Mouse (Mus musculus): ENCODE data around the gene Coro1c. TPM values are rescaled to one million over a fixed set of nuclear protein-coding genes. Genes with fewer than 3 reads are reported as not detected.

Coro1c gene
- polyA plus RNA-seq, 1 experiment from 2014 or later: 297 TPM

- Histone ChIP-seq H3K4me3 (ENCODE audit: low read depth, low read length) (no peak overlapping the region), H3K9me3 (ENCODE audit: control insufficient read depth, low read length) (no peaks in the 10 kb centered on the region), H3K27me3 (ENCODE audit: control insufficient read depth, insufficient read depth, low read length) (no peaks in the 10 kb centered on the region), H3K4me1 (ENCODE audit: control insufficient read depth, insufficient read depth, low read length) (no peaks in the 10 kb centered on the region; the same call in 1 of the 2 replicates), H3K27ac (ENCODE audit: low read depth, low read length) (no peak overlapping the region), H3K36me3 (ENCODE audit: control insufficient read depth, insufficient read depth, low read length) (no peaks in the 10 kb centered on the region), H3K4me2 (ENCODE audit: low read depth) (no peak overlapping the region), H3K9ac (ENCODE audit: low read length) (no peak overlapping the region)
- DNase-seq (ENCODE audit: low spot score) (no peak), ATAC-seq (ENCODE audit: insufficient read depth, low FRiP score, low TSS enrichment) (no peak)
- WGBS: 61% methylated on average over 7 of the region's 7 CpGs
Observed at GRCm38 (mm10) chr5:113804395-113804966, 104.1 kb downstream of the Coro1c start.

GRCm38 (mm10) chr5:113800280-113800679 is 108.3 kb downstream of the Coro1c start, which contains the start of gene Tmem119:
Gene Tmem119, minus strand, starts transcription at chr5:113800516.
- no peaks in the 10 kb centered on the region for H3K27me3 ChIP-seq (ENCODE audit: control insufficient read depth, insufficient read depth, low read length)
- H3K9ac ChIP-seq (ENCODE audit: low read length): peak within 1 kb of the TSS; percentile 37; the same call in 1 of the 2 replicates
- 2% methylated on average over 11 of the region's 11 CpGs for WGBS
- H3K36me3 ChIP-seq (ENCODE audit: control insufficient read depth, insufficient read depth, low read length): no peaks in the 10 kb centered on the region
- DNase-seq (ENCODE audit: low spot score): peak; percentile 80
- peaks cover 16% of the 10 kb centered on the region for H3K4me1 ChIP-seq (ENCODE audit: control insufficient read depth, insufficient read depth, low read length)
- H3K4me2 ChIP-seq (ENCODE audit: low read depth): peak within 1 kb of the TSS; percentile 32
- peak within 1 kb of the TSS; percentile 34 for H3K4me3 ChIP-seq (ENCODE audit: low read depth, low read length)
- no peaks in the 10 kb centered on the region for H3K9me3 ChIP-seq (ENCODE audit: control insufficient read depth, low read length)
- ATAC-seq (ENCODE audit: insufficient read depth, low FRiP score, low TSS enrichment): peak; percentile 68
- peak within 1 kb of the TSS; percentile 76 for H3K27ac ChIP-seq (ENCODE audit: low read depth, low read length)

DNA sequence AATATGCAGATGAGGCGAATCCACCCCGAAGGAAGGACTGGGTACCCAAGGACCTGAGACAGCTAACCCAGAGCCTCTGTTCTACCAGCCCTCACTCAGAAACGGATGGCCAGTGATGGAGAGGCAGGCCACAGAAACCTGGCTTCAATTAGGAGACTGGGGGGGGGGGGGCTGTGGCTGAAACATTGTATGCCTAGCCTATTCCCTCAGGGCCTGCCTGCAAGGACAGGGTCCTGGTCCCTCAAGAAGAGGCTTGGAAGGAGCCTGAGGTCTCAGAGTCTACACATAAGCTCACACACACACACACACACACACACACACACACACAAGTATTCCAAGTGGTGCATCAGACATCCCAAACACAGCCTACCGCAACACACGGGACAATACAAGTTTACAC is 108.9 kb downstream of the Coro1c start:
- H3K4me1 ChIP-seq (ENCODE audit: control insufficient read depth, insufficient read depth, low read length): peaks cover 16% of the 10 kb centered on the region
- H3K36me3 ChIP-seq (ENCODE audit: control insufficient read depth, insufficient read depth, low read length): no peaks in the 10 kb centered on the region
- no peaks in the 10 kb centered on the region for H3K9me3 ChIP-seq (ENCODE audit: control insufficient read depth, low read length)
- ATAC-seq (ENCODE audit: insufficient read depth, low FRiP score, low TSS enrichment) (no peak), DNase-seq (ENCODE audit: low spot score) (no peak)
- no peaks in the 10 kb centered on the region for H3K27me3 ChIP-seq (ENCODE audit: control insufficient read depth, insufficient read depth, low read length)
- H3K9ac ChIP-seq (ENCODE audit: low read length): peak overlapping the region; percentile 37; the same call in 1 of the 2 replicates
- H3K4me3 ChIP-seq (ENCODE audit: low read depth, low read length): peak overlapping the region; percentile 34
- peak overlapping the region; percentile 76 for H3K27ac ChIP-seq (ENCODE audit: low read depth, low read length)
- WGBS: 52% methylated on average over 5 of the region's 5 CpGs
- H3K4me2 ChIP-seq (ENCODE audit: low read depth): peak overlapping the region; percentile 32

- Histone ChIP-seq H3K9me3 (ENCODE audit: control insufficient read depth, low read length) (no peaks in the 10 kb centered on the region), H3K27ac (ENCODE audit: low read depth, low read length) (no peak overlapping the region), H3K27me3 (ENCODE audit: control insufficient read depth, insufficient read depth, low read length) (no peaks in the 10 kb centered on the region), H3K36me3 (ENCODE audit: control insufficient read depth, insufficient read depth, low read length) (no peaks in the 10 kb centered on the region), H3K4me2 (ENCODE audit: low read depth) (no peak overlapping the region; the same call in none of the 2 replicates), H3K4me1 (ENCODE audit: control insufficient read depth, insufficient read depth, low read length) (peaks cover 16% of the 10 kb centered on the region), H3K9ac (ENCODE audit: low read length) (no peak overlapping the region), H3K4me3 (ENCODE audit: low read depth, low read length) (no peak overlapping the region)
- DNase-seq (ENCODE audit: low spot score) (no peak), ATAC-seq (ENCODE audit: insufficient read depth, low FRiP score, low TSS enrichment) (no peak)
- 84% methylated on average over 9 of the region's 9 CpGs for WGBS
Observed at GRCm38 (mm10) chr5:113798525-113798924, 110.0 kb downstream of the Coro1c start.

DNA sequence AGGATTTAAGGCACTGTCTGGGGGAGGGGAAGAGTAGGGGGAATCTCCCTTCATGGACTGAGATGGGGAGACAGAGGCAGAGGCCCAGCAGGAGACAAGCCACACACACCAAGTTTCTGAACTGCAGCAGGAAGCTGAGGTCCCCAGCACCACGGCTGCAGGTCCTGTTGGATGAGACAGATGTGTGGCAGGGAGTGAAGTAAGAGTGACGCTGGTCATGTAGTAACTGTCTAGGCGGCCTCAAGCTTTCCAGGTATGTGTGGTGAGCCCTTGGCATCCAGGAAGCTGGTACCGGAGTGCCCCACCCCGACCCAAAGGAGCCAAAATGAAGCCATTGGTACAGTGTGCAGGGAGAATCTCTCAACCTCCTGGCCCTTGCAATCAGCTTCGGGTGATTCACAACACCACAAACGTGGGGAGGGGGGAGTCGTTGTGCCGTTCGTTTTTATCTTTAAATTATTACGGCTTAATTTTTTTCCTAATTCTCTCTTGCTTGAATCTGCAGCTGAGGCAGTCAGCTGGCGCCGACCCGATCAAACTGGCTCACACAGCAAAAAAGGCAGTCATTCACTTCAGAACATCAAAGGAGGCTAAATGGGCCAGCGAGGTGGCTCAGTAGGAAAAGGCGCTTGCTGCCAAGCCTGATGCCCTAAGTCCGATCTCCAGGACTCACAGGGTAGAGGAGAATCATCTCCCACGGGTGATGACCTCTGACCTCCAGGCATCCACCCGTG is 111.2 kb downstream of the Coro1c start:
- peak overlapping the region; percentile 11; the same call in 1 of the 2 replicates for H3K27ac ChIP-seq (ENCODE audit: low read depth, low read length)

GRCm38 (mm10) chr5:113796401-113797148 is 112.0 kb downstream of the Coro1c start:
- ATAC-seq (ENCODE audit: insufficient read depth, low FRiP score, low TSS enrichment) (no peak), DNase-seq (ENCODE audit: low spot score) (peak; percentile 81)
- no peaks in the 10 kb centered on the region for H3K36me3 ChIP-seq (ENCODE audit: control insufficient read depth, insufficient read depth, low read length)
- H3K4me2 ChIP-seq (ENCODE audit: low read depth): peak overlapping the region; percentile 37
- 6% methylated on average over 13 of the region's 13 CpGs for WGBS
- H3K27me3 ChIP-seq (ENCODE audit: control insufficient read depth, insufficient read depth, low read length): no peaks in the 10 kb centered on the region
- H3K27ac ChIP-seq (ENCODE audit: low read depth, low read length): peak overlapping the region; percentile 58
- peak overlapping the region; percentile 20 for H3K4me3 ChIP-seq (ENCODE audit: low read depth, low read length)
- H3K9me3 ChIP-seq (ENCODE audit: control insufficient read depth, low read length): no peaks in the 10 kb centered on the region
- H3K9ac ChIP-seq (ENCODE audit: low read length): peak overlapping the region; percentile 41
- H3K4me1 ChIP-seq (ENCODE audit: control insufficient read depth, insufficient read depth, low read length): peaks cover 16% of the 10 kb centered on the region

More for the DNA sequence above, 111.2 kb downstream of the Coro1c start:
- Histone ChIP-seq H3K4me2 (ENCODE audit: low read depth) (peak overlapping the region; percentile 37), H3K9ac (ENCODE audit: low read length) (peak overlapping the region; percentile 41), H3K27me3 (ENCODE audit: control insufficient read depth, insufficient read depth, low read length) (no peaks in the 10 kb centered on the region), H3K9me3 (ENCODE audit: control insufficient read depth, low read length) (no peaks in the 10 kb centered on the region), H3K4me1 (ENCODE audit: control insufficient read depth, insufficient read depth, low read length) (peaks cover 16% of the 10 kb centered on the region), H3K4me3 (ENCODE audit: low read depth, low read length) (peak overlapping the region; percentile 20), H3K36me3 (ENCODE audit: control insufficient read depth, insufficient read depth, low read length) (no peaks in the 10 kb centered on the region)
- 7% methylated on average over 19 of the region's 19 CpGs for WGBS
- no peak for ATAC-seq (ENCODE audit: insufficient read depth, low FRiP score, low TSS enrichment)
- peak; percentile 29 for DNase-seq (ENCODE audit: low spot score)

Other genes starting within 250 kb of the Coro1c start
- not detected in 2 replicates for gene 1700069L16Rik, start 184.0 kb downstream of the Coro1c start, polyA plus RNA-seq (2014; fragmentation: Nextera tagmentation; extraction: Ambion mirVana)
- gene Ficd, start 173.0 kb downstream of the Coro1c start, polyA plus RNA-seq (2014; fragmentation: Nextera tagmentation; extraction: Ambion mirVana): 3.7 and 4.7 TPM in 2 replicates
- 59.4 and 59.9 TPM in 2 replicates for gene Sart3, start 136.2 kb downstream of the Coro1c start, polyA plus RNA-seq (2014; fragmentation: Nextera tagmentation; extraction: Ambion mirVana)
- gene Iscu, start 136.0 kb downstream of the Coro1c start, polyA plus RNA-seq (2014; fragmentation: Nextera tagmentation; extraction: Ambion mirVana): 101 and 107 TPM in 2 replicates
- 29.3 and 36.5 TPM in 2 replicates for gene Tmem119, start 108.2 kb downstream of the Coro1c start, polyA plus RNA-seq (2014; fragmentation: Nextera tagmentation; extraction: Ambion mirVana)
- gene Selplg, start 76.1 kb downstream of the Coro1c start, polyA plus RNA-seq (2014; fragmentation: Nextera tagmentation; extraction: Ambion mirVana): 1.7 and 2.8 TPM in 2 replicates
- gene Ssh1, start 85.1 kb upstream of the Coro1c start, polyA plus RNA-seq (2014; fragmentation: Nextera tagmentation; extraction: Ambion mirVana): 23.9 and 24.5 TPM in 2 replicates
- gene Dao, start 94.9 kb upstream of the Coro1c start, polyA plus RNA-seq (2014; fragmentation: Nextera tagmentation; extraction: Ambion mirVana): not detected in 2 replicates
- 12.7 and 14.5 TPM in 2 replicates for gene Usp30, start 156.7 kb upstream of the Coro1c start, polyA plus RNA-seq (2014; fragmentation: Nextera tagmentation; extraction: Ambion mirVana)
- gene Svop, start 182.8 kb upstream of the Coro1c start, polyA plus RNA-seq (2014; fragmentation: Nextera tagmentation; extraction: Ambion mirVana): 27.3 and 32.9 TPM in 2 replicates
- gene Alkbh2, start 219.5 kb upstream of the Coro1c start, polyA plus RNA-seq (2014; fragmentation: Nextera tagmentation; extraction: Ambion mirVana): 12.8 and 13.1 TPM in 2 replicates
- gene Ung, start 221.6 kb upstream of the Coro1c start, polyA plus RNA-seq (2014; fragmentation: Nextera tagmentation; extraction: Ambion mirVana): 26.6 and 28.0 TPM in 2 replicates
- gene Acacb, start 237.8 kb upstream of the Coro1c start, polyA plus RNA-seq (2014; fragmentation: Nextera tagmentation; extraction: Ambion mirVana): 0.82 and 1.8 TPM in 2 replicates